In genomic region chr14:31209133-31209557, GRCm38 (mm10) we compare ENCODE assay signal across 21 mouse cellular contexts. TPM values are rescaled to one million over a fixed set of nuclear protein-coding genes. Genes with fewer than 3 reads are reported as not detected.
DNase-seq lines count a peak whose midpoint lies in the region; ATAC-seq lines count a peak whose summit lies in the region.
"Had no signal": no experiment of that assay in that cellular context is flagged by ENCODE, and none has a peak within 500 bp of the region (broad histone marks: within the 10 kb centered on the region; RNA-seq: fewer than 3 reads in every experiment).

No protein-coding gene starts in this region.

- no peaks in the 10 kb centered on the region for H3K9me3 ChIP-seq in heart, embryonic 11.5 days (replicated peaks; ENCODE audit: control insufficient read depth, low read length)
- H3K9me3 ChIP-seq: kidney, embryonic 15.5 days; limb, embryonic 12.5 days; neural tube, embryonic 12.5 days had no signal

- ATAC-seq in heart, embryonic 11.5 days (replicated peaks; ENCODE audit: insufficient number of reproducible peaks, low FRiP score, low TSS enrichment), result peak; percentile 53; the same call in 1 of the 2 replicates
- ATAC-seq: inflammation-experienced regulatory T-cells, adult 6 months; lung, postnatal 0 days had no signal

- intact Hi-C loops in heart, postnatal 36 days (cut with DNase I), result loop anchor here (2.0 kb wide), 1 partner anchor 42 kb away; the partner anchor contains the start of genes Bap1 and Phf7
- intact Hi-C loops in heart, postnatal 14 days (cut with DNase I), result loop anchor here (5.0 kb wide), 1 partner anchor 128 kb away; the partner anchor contains the start of gene Capn7

- peak; percentile 99 for DNase-seq in heart, adult 11 months
- no peak for DNase-seq in heart, postnatal 36 days
- DNase-seq in heart, adult 18-20 months, result peak; percentile 69 to 83
- DNase-seq in heart, postnatal 14 days, result peak; percentile 56 to 67
- DNase-seq in right cerebral cortex, postnatal 10 days (ENCODE audit: low spot score in 2 of 2), result no peak
- no peak for DNase-seq in adrenal gland, postnatal 4 days (ENCODE audit: low spot score in 2 of 2)
- no peak for DNase-seq in kidney, adult 8-10 months
- DNase-seq: adrenal gland, postnatal 10 days; B cell, adult 2 months; cerebellum, adult 18-20 months; gastrocnemius, postnatal 10 days; right cerebral cortex, postnatal 14 days; thymus, postnatal 14 days had no signal

- 35% methylated on average over 4 of the region's 4 CpGs for WGBS in heart, embryonic 11.5 days (ENCODE audit: insufficient replicate concordance)

- peak overlapping the region; percentile 92 for H3K9ac ChIP-seq in heart, embryonic 11.5 days (ENCODE audit: low read depth, low read length)
- H3K9ac ChIP-seq: kidney, embryonic 15.5 days; limb, embryonic 12.5 days; neural tube, embryonic 12.5 days had no signal

- H3K27me3 ChIP-seq in heart, embryonic 11.5 days (ENCODE audit: control insufficient read depth, insufficient read depth, low read length), result no peaks in the 10 kb centered on the region
- H3K27me3 ChIP-seq: kidney, embryonic 15.5 days; limb, embryonic 12.5 days; neural tube, embryonic 12.5 days had no signal

- peak overlapping the region; percentile 82 for H3K4me2 ChIP-seq in heart, embryonic 11.5 days
- H3K4me2 ChIP-seq: kidney, embryonic 15.5 days; limb, embryonic 12.5 days; neural tube, embryonic 12.5 days had no signal

- peaks cover 6% of the 10 kb centered on the region; the same call in 1 of the 2 replicates for H3K36me3 ChIP-seq in heart, embryonic 11.5 days (ENCODE audit: control insufficient read depth, insufficient read depth, low read length)

- H3K4me3 ChIP-seq in heart, embryonic 11.5 days (ENCODE audit: low read depth, low read length), result peak overlapping the region; percentile 62
- H3K4me3 ChIP-seq: kidney, embryonic 15.5 days; layer of hippocampus, adult 2 months; limb, embryonic 12.5 days; neural tube, embryonic 12.5 days had no signal

- H3K27ac ChIP-seq in heart, embryonic 11.5 days (ENCODE audit: low read depth, low read length), result peak overlapping the region; percentile 99
- H3K27ac ChIP-seq: kidney, embryonic 15.5 days; layer of hippocampus, adult 2 months; neural tube, embryonic 12.5 days had no signal

- H3K4me1 ChIP-seq in heart, embryonic 11.5 days (ENCODE audit: control insufficient read depth, insufficient read depth, low read length), result peaks cover 51% of the 10 kb centered on the region

RNA-seq across cellular contexts. Expression of gene Tnnc1, which starts 1.0 kb away (rescaled TPM):
- 1,000 to 10,000 TPM; 4,706 to 5,436 TPM for total RNA-seq in heart, postnatal 36 days (2021)
- 1,000 to 10,000 TPM; 5,748 to 6,764 TPM for total RNA-seq in heart, adult 18-20 months (2021)
- polyA plus RNA-seq in heart, embryonic 11.5 days (2014; fragmentation: Nextera tagmentation; extraction: Ambion mirVana), result 3,123 and 3,177 TPM in 2 replicates
- total RNA-seq in heart, postnatal 14 days (2021), result 1,000 to 10,000 TPM; 4,401 to 4,949 TPM
- total RNA-seq in adrenal gland, postnatal 4 days (2021), result 10 to 100 TPM in 1 of 2 experiments, 1 to 10 TPM in 1; 5.0 to 13.9 TPM
- polyA plus RNA-seq: inflammation-experienced regulatory T-cells, adult 6 months had no signal

RNA-seq across cellular contexts. Expression of gene Nisch, which starts 7.6 kb away (rescaled TPM):
- 100 to 1,000 TPM; 128 to 143 TPM for total RNA-seq in heart, postnatal 36 days (2021)
- total RNA-seq in heart, adult 18-20 months (2021), result 100 to 1,000 TPM; 118 to 119 TPM
- polyA plus RNA-seq in heart, embryonic 11.5 days (2014; fragmentation: Nextera tagmentation; extraction: Ambion mirVana), result 286 and 325 TPM in 2 replicates
- total RNA-seq in heart, postnatal 14 days (2021), result 100 to 1,000 TPM; 185 to 197 TPM
- 100 to 1,000 TPM; 496 to 522 TPM for total RNA-seq in adrenal gland, postnatal 4 days (2021)

RNA-seq across cellular contexts. Expression of gene Sema3g, which starts 8.5 kb away (rescaled TPM):
- 10 to 100 TPM; 14.2 to 18.3 TPM for total RNA-seq in heart, postnatal 36 days (2021)
- total RNA-seq in heart, adult 18-20 months (2021), result 10 to 100 TPM; 13.5 to 15.7 TPM
- polyA plus RNA-seq in heart, embryonic 11.5 days (2014; fragmentation: Nextera tagmentation; extraction: Ambion mirVana), result 0.03 and 0.08 TPM in 2 replicates
- total RNA-seq in heart, postnatal 14 days (2021), result 10 to 100 TPM; 17.4 to 22.2 TPM
- total RNA-seq in adrenal gland, postnatal 4 days (2021), result 10 to 100 TPM; 12.6 to 20.0 TPM
- total RNA-seq: megakaryocyte-erythroid progenitor cell, adult 5-6 weeks had no signal
- polyA plus RNA-seq: inflammation-experienced regulatory T-cells, adult 6 months had no signal

RNA-seq across cellular contexts. Expression of gene Stab1, which starts 40.7 kb away (rescaled TPM):
- 10 to 100 TPM; 66.1 to 85.9 TPM for total RNA-seq in heart, postnatal 36 days (2021)
- 10 to 100 TPM; 63.2 to 64.1 TPM for total RNA-seq in heart, adult 18-20 months (2021)
- 35.9 and 40.4 TPM in 2 replicates for polyA plus RNA-seq in heart, embryonic 11.5 days (2014; fragmentation: Nextera tagmentation; extraction: Ambion mirVana)
- 10 to 100 TPM; 74.5 to 78.7 TPM for total RNA-seq in heart, postnatal 14 days (2021)
- total RNA-seq in adrenal gland, postnatal 4 days (2021), result 100 to 1,000 TPM in 1 of 2 experiments, 10 to 100 TPM in 1; 94.1 to 101 TPM

RNA-seq across cellular contexts. Expression of gene Phf7, which starts 42.0 kb away (rescaled TPM):
- total RNA-seq in heart, postnatal 36 days (2021), result 1 to 10 TPM; 3.8 to 4.3 TPM
- 1 to 10 TPM; 4.2 to 5.1 TPM for total RNA-seq in heart, adult 18-20 months (2021)
- 7.4 and 8.7 TPM in 2 replicates for polyA plus RNA-seq in heart, embryonic 11.5 days (2014; fragmentation: Nextera tagmentation; extraction: Ambion mirVana)
- total RNA-seq in heart, postnatal 14 days (2021), result 1 to 10 TPM; 4.3 to 4.6 TPM
- 10 to 100 TPM; 12.4 to 12.6 TPM for total RNA-seq in adrenal gland, postnatal 4 days (2021)

Comparison
In these comparisons a context has a peak if more than half of its experiments do, and no peak if none do; other contexts are left out.
1. DNase-seq: peak in heart, adult 11 months (single experiment), heart, adult 18-20 months (2 of 2) and heart, postnatal 14 days (2 of 2); none in heart, postnatal 36 days (0 of 2), right cerebral cortex, postnatal 10 days (0 of 2), adrenal gland, postnatal 4 days (0 of 2) and kidney, adult 8-10 months (0 of 2).
2. RNA of gene Tnnc1, which starts 1.0 kb away (total RNA-seq): 5,748 to 6,764 TPM in heart, adult 18-20 months, 4,706 to 5,436 TPM in heart, postnatal 36 days and 4,401 to 4,949 TPM in heart, postnatal 14 days; 5.0 to 13.9 TPM in adrenal gland, postnatal 4 days; every median in the first group is over 100 times any median in the second.